Mouse (Mus musculus): Measurements from ENCODE around the gene Napa. TPM values are rescaled to one million over a fixed set of nuclear protein-coding genes. Genes with fewer than 3 reads are reported as not detected.
A peak's percentile ranks its signal among the peaks of the same experiment; 100 is the strongest.

The Napa gene
- total RNA-seq, 4 experiments from 2014 or later, result 256 to 282 (median 272) TPM

GRCm38 (mm10) chr7:16094592-16094991 lies 3.7 kb upstream of the Napa start:
- DNase-seq (ENCODE audit: low spot score in 2 of 2), result no peak

GRCm38 (mm10) chr7:16099901-16100300 lies 1.6 kb downstream of the Napa start:
- DNase-seq (ENCODE audit: low spot score in 2 of 2), result no peak

- no peak for DNase-seq (ENCODE audit: low spot score in 2 of 2)
Measured at GRCm38 (mm10) chr7:16101081-16101480, 2.8 kb downstream of the Napa start.

GRCm38 (mm10) chr7:16101726-16102475 lies 3.6 kb downstream of the Napa start:
- peak in 1 of 2 experiments; percentile 21 for DNase-seq (ENCODE audit: low spot score in 2 of 2)

- peak; percentile 6 to 24 for DNase-seq (ENCODE audit: low spot score in 2 of 2)
Measured at GRCm38 (mm10) chr7:16102686-16103226, 4.5 kb downstream of the Napa start.

- peak; percentile 52 to 91 for DNase-seq (ENCODE audit: low spot score in 2 of 2)
Measured at GRCm38 (mm10) chr7:16103760-16104159, 5.5 kb downstream of the Napa start.

- DNase-seq (ENCODE audit: low spot score in 2 of 2), result peak; percentile 5 to 22
Measured at GRCm38 (mm10) chr7:16104611-16105388, 6.5 kb downstream of the Napa start.

GRCm38 (mm10) chr7:16108886-16109542 lies 10.8 kb downstream of the Napa start:
- peak in 1 of 2 experiments; percentile 10 for DNase-seq (ENCODE audit: low spot score in 2 of 2)

GRCm38 (mm10) chr7:16110158-16110557 lies 11.9 kb downstream of the Napa start:
- peak in 1 of 2 experiments; percentile 18 for DNase-seq (ENCODE audit: low spot score in 2 of 2)

- DNase-seq (ENCODE audit: low spot score in 2 of 2), result peak in 1 of 2 experiments; percentile 19
Measured at GRCm38 (mm10) chr7:16111284-16112090, 13.2 kb downstream of the Napa start.

- DNase-seq (ENCODE audit: low spot score in 2 of 2), result no peak
Measured at GRCm38 (mm10) chr7:16116418-16116817, 18.2 kb downstream of the Napa start.

- no peak for DNase-seq (ENCODE audit: low spot score in 2 of 2)
Measured at GRCm38 (mm10) chr7:16117100-16117499, 18.8 kb downstream of the Napa start.

- DNase-seq (ENCODE audit: low spot score in 2 of 2), result peak; percentile 81 to 96
Measured at GRCm38 (mm10) chr7:16119569-16120261, 21.5 kb downstream of the Napa start, which contains the start of gene Kptn. Gene Kptn (plus strand): TSS chr7:16119895.

GRCm38 (mm10) chr7:16120262-16120600 lies 22.0 kb downstream of the Napa start:
- no peak for DNase-seq (ENCODE audit: low spot score in 2 of 2)

- DNase-seq (ENCODE audit: low spot score in 2 of 2), result no peak
Measured at GRCm38 (mm10) chr7:16125829-16126228, 27.6 kb downstream of the Napa start.

GRCm38 (mm10) chr7:16128344-16128743 lies 30.1 kb downstream of the Napa start:
- DNase-seq (ENCODE audit: low spot score in 2 of 2), result no peak

GRCm38 (mm10) chr7:16128899-16129298 lies 30.6 kb downstream of the Napa start:
- DNase-seq (ENCODE audit: low spot score in 2 of 2), result no peak

GRCm38 (mm10) chr7:16129421-16129845 lies 31.2 kb downstream of the Napa start, which contains the start of gene Slc8a2:
Gene Slc8a2 (plus strand): TSS chr7:16129826.
- DNase-seq (ENCODE audit: low spot score in 2 of 2), result peak; percentile 73 to 93

- DNase-seq (ENCODE audit: low spot score in 2 of 2), result peak in 1 of 2 experiments; percentile 65
Measured at GRCm38 (mm10) chr7:16129846-16130691, 31.8 kb downstream of the Napa start.

All from left cerebral cortex, adult 8-10 months (tissue).